Mouse (Mus musculus) kidney, adult 2 months (tissue): Measurements from ENCODE around the gene Eps8l2. TPM values are rescaled to one million over a fixed set of nuclear protein-coding genes. Genes with fewer than 3 reads are reported as not detected.

Experiments used
- DNase-seq: peaks from one replicate; pipeline ENCODE4 v3.0.0; 2021
- H3K27ac ChIP-seq: fragments of 200-500 bp; 2 replicates; pipeline ENCODE4 v1.5.1; 2012; ENCODE audit warnings: low read depth, low read length, control low read depth, inconsistent platforms; ENCODE audit not compliant: insufficient read depth
- H3K27me3 ChIP-seq: fragments of 200-500 bp; replicated peaks from 2 replicates; pipeline ENCODE4 v1.6.1; 2012; ENCODE audit warnings: mild to moderate bottlenecking, moderate library complexity, low read length, inconsistent platforms; ENCODE audit not compliant: control insufficient read depth, insufficient read depth
- H3K36me3 ChIP-seq: fragments of 200-500 bp; 2 replicates; pipeline ENCODE4 v1.6.1; 2012; ENCODE audit warnings: mild to moderate bottlenecking, moderate library complexity, low read length, inconsistent platforms; ENCODE audit not compliant: control insufficient read depth, insufficient read depth
- H3K4me1 ChIP-seq: fragments of 200-500 bp; 2 replicates; pipeline ENCODE4 v1.6.1; 2011; ENCODE audit warnings: low read length; ENCODE audit not compliant: control insufficient read depth, insufficient read depth
- H3K4me3 ChIP-seq: fragments of 200-500 bp; 2 replicates; pipeline ENCODE4 v1.5.1; 2011; ENCODE audit warnings: mild to moderate bottlenecking, low read depth, low read length, control low read depth; ENCODE audit not compliant: insufficient read depth
- CTCF ChIP-seq: fragments of 200-500 bp; conservative IDR thresholded peaks from 2 replicates; pipeline ENCODE4 v1.5.1; 2011; ENCODE audit warnings: low read depth, mild to moderate bottlenecking, control low read depth, low read length, moderate library complexity, mixed read lengths; ENCODE audit not compliant: insufficient read depth, insufficient read length
- POLR2A ChIP-seq: fragments of 200-500 bp; IDR thresholded peaks from one replicate; pipeline ENCODE4 v1.6.1; 2011; ENCODE audit warnings: low read depth, low read length, control low read depth
- WGBS: fragments of 180-500 bp; shearing (Covaris S2); methylation state at CpG from one replicate; pipeline ENCODE4 v1.1.7; 2018; 5-methylcytosine and 5-hydroxymethylcytosine counted together
- polyA plus RNA-seq: library from polyadenylated mRNA; depleted of rRNA; stranded (reverse); fragments of >200 nt; gene quantifications from 2 replicates; pipeline ENCODE4 v1.2.3, GENCODE M21; 2012

Gene Eps8l2
- polyA plus RNA-seq, 1 experiment, result 245 TPM

GRCm38 (mm10) chr7:141317619-141318132 lies 21.0 kb upstream of the Eps8l2 start:
- Histone ChIP-seq H3K36me3 (peaks cover 4% of the 10 kb centered on the region; the same call in 1 of the 2 replicates), H3K4me3 (no peak overlapping the region), H3K27me3 (no peaks in the 10 kb centered on the region), H3K4me1 (no peaks in the 10 kb centered on the region; the same call in 1 of the 2 replicates), H3K27ac (no peak overlapping the region)
- WGBS, result 41% methylated on average over 1 of the region's 1 CpGs
- DNase-seq, result peak; percentile 55
- TF ChIP-seq CTCF, result no peak
- no peak for TF ChIP-seq POLR2A

- no peak for DNase-seq
- WGBS, result 64% methylated on average over 2 of the region's 2 CpGs
- Histone ChIP-seq H3K4me3 (no peak overlapping the region), H3K36me3 (peaks cover 4% of the 10 kb centered on the region; the same call in 1 of the 2 replicates), H3K27me3 (no peaks in the 10 kb centered on the region), H3K27ac (no peak overlapping the region), H3K4me1 (peaks cover 2% of the 10 kb centered on the region; the same call in 1 of the 2 replicates)
- TF ChIP-seq POLR2A (no peak), CTCF (no peak)
Measured at GRCm38 (mm10) chr7:141319446-141319845, 19.2 kb upstream of the Eps8l2 start.

- Histone ChIP-seq H3K4me1 (peaks cover 17% of the 10 kb centered on the region), H3K27me3 (no peaks in the 10 kb centered on the region), H3K36me3 (peaks cover 4% of the 10 kb centered on the region; the same call in 1 of the 2 replicates), H3K4me3 (no peak overlapping the region), H3K27ac (no peak overlapping the region)
- TF ChIP-seq POLR2A (no peak), CTCF (no peak)
- peak; percentile 57 for DNase-seq
- WGBS, result 41% methylated on average over 1 of the region's 1 CpGs
Measured at GRCm38 (mm10) chr7:141324686-141325085, 14.0 kb upstream of the Eps8l2 start.

GRCm38 (mm10) chr7:141326546-141327446 lies 11.9 kb upstream of the Eps8l2 start:
- WGBS, result 4% methylated on average over 35 of the region's 35 CpGs
- H3K4me1 ChIP-seq, result peaks cover 17% of the 10 kb centered on the region
- peak overlapping the region; percentile 56 for H3K4me3 ChIP-seq
- peak; percentile 22 for DNase-seq
- no peaks in the 10 kb centered on the region for H3K36me3 ChIP-seq
- no peaks in the 10 kb centered on the region for H3K27me3 ChIP-seq
- peak overlapping the region; percentile 52; the same call in 1 of the 2 replicates for H3K27ac ChIP-seq
- TF ChIP-seq CTCF (no peak), POLR2A (no peak)

GRCm38 (mm10) chr7:141327469-141328372 lies 11.0 kb upstream of the Eps8l2 start, which contains the start of the genes Deaf1 and Tmem80:
Gene Deaf1, minus strand, starts transcription at chr7:141327690.
Gene Tmem80, plus strand, starts transcription at chr7:141327739.
- Histone ChIP-seq H3K27me3 (no peaks in the 10 kb centered on the region), H3K27ac (peak within 1 kb of the TSS; percentile 100), H3K4me1 (peaks cover 20% of the 10 kb centered on the region), H3K4me3 (peak within 1 kb of the TSS; percentile 72), H3K36me3 (no peaks in the 10 kb centered on the region)
- DNase-seq, result peak; percentile 99
- TF ChIP-seq POLR2A (peak; percentile 87), CTCF (no peak)
- WGBS, result under 1% methylated on average over 105 of the region's 105 CpGs

GRCm38 (mm10) chr7:141328373-141328990 lies 10.2 kb upstream of the Eps8l2 start:
- Histone ChIP-seq H3K36me3 (no peaks in the 10 kb centered on the region), H3K4me3 (peak overlapping the region; percentile 72), H3K4me1 (peaks cover 20% of the 10 kb centered on the region), H3K27ac (peak overlapping the region; percentile 87), H3K27me3 (no peaks in the 10 kb centered on the region)
- DNase-seq, result no peak
- TF ChIP-seq CTCF (no peak), POLR2A (no peak)
- 9% methylated on average over 24 of the region's 24 CpGs for WGBS
